Mouse (Mus musculus): Measurements from ENCODE around the gene Otulinl.

DNA sequence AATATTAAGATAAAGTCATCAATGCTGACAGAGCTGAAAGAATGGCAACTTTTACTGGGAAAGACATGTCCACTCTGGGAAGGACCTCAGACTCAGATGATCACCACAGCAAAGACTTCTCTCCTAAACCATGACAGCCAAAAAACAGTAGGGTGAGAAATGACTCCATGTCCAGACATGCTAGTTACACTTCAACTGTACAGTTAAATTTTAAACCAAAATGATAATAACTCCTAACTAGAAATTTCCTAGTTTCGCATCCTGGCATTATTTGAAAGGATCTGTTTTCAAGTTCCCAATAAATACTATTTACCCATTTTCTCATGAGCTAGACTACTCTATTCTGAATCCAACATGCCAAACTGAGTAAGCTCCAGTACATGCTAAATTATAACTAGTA lies 55.1 kb downstream of the Otulinl start:
- TF ChIP-seq CTCF (IDR thresholded peaks at IDR 0.05; ENCODE audit: control insufficient read depth, insufficient read depth, insufficient read length), result no peak
- TF ChIP-seq FOSL1 (IDR thresholded peaks at IDR 0.05; ENCODE audit: insufficient read depth, low read length, poor library complexity, severe bottlenecking), result no peak
- TF ChIP-seq MAX (IDR thresholded peaks at IDR 0.05), result no peak
- no peak for TF ChIP-seq USF1 (IDR thresholded peaks at IDR 0.05; ENCODE audit: low read depth)
- no peak for TF ChIP-seq MYOG (IDR thresholded peaks at IDR 0.05; ENCODE audit: control insufficient read depth, extremely low read depth, insufficient read length)
- no peak for TF ChIP-seq CEBPB (IDR thresholded peaks at IDR 0.05; ENCODE audit: low read depth)

Data from C2C12 (cell line).